Mouse (Mus musculus): Measurements from ENCODE around the gene Gjc1.

Gjc1 gene

GRCm38 (mm10) chr11:102819021-102819782 is at the start of gene Gjc1:
Gjc1 (minus strand) TSS chr11:102819700.
- DNase-seq (ENCODE audit: low spot score in 2 of 2) = no peak

- DNase-seq (ENCODE audit: low spot score in 2 of 2) = peak in 1 of 2 experiments; percentile 44
Observed at GRCm38 (mm10) chr11:102864272-102864671, 44.8 kb upstream of the Gjc1 start.

- DNase-seq (ENCODE audit: low spot score in 2 of 2) = peak; percentile 43 to 62
Observed at GRCm38 (mm10) chr11:102859933-102860332, 40.4 kb upstream of the Gjc1 start.

GRCm38 (mm10) chr11:102858951-102859350 is 39.5 kb upstream of the Gjc1 start:
- DNase-seq (ENCODE audit: low spot score in 2 of 2) = no peak

GRCm38 (mm10) chr11:102855941-102856340 is 36.4 kb upstream of the Gjc1 start:
- DNase-seq (ENCODE audit: low spot score in 2 of 2) = no peak

GRCm38 (mm10) chr11:102853760-102854159 is 34.3 kb upstream of the Gjc1 start:
- no peak for DNase-seq (ENCODE audit: low spot score in 2 of 2)

GRCm38 (mm10) chr11:102851883-102852282 is 32.4 kb upstream of the Gjc1 start:
- DNase-seq (ENCODE audit: low spot score in 2 of 2) = no peak

- no peak for DNase-seq (ENCODE audit: low spot score in 2 of 2)
Observed at GRCm38 (mm10) chr11:102845926-102846325, 26.4 kb upstream of the Gjc1 start.

- DNase-seq (ENCODE audit: low spot score in 2 of 2) = no peak
Observed at GRCm38 (mm10) chr11:102838616-102839150, 19.2 kb upstream of the Gjc1 start.

GRCm38 (mm10) chr11:102838126-102838525 is 18.6 kb upstream of the Gjc1 start:
- no peak for DNase-seq (ENCODE audit: low spot score in 2 of 2)

- DNase-seq (ENCODE audit: low spot score in 2 of 2) = no peak
Observed at GRCm38 (mm10) chr11:102837385-102837784, 17.9 kb upstream of the Gjc1 start.

GRCm38 (mm10) chr11:102836146-102836545 is 16.6 kb upstream of the Gjc1 start:
- no peak for DNase-seq (ENCODE audit: low spot score in 2 of 2)

GRCm38 (mm10) chr11:102835549-102835948 is 16.0 kb upstream of the Gjc1 start, which contains the start of gene Higd1b:
Higd1b (plus strand) TSS chr11:102835849.
- DNase-seq (ENCODE audit: low spot score in 2 of 2) = no peak

- no peak for DNase-seq (ENCODE audit: low spot score in 2 of 2)
Observed at GRCm38 (mm10) chr11:102834219-102834618, 14.7 kb upstream of the Gjc1 start.

- no peak for DNase-seq (ENCODE audit: low spot score in 2 of 2)
Observed at GRCm38 (mm10) chr11:102832700-102833297, 13.3 kb upstream of the Gjc1 start.

- no peak for DNase-seq (ENCODE audit: low spot score in 2 of 2)
Observed at GRCm38 (mm10) chr11:102830276-102830675, 10.8 kb upstream of the Gjc1 start.

- no peak for DNase-seq (ENCODE audit: low spot score in 2 of 2)
Observed at GRCm38 (mm10) chr11:102827097-102827496, 7.6 kb upstream of the Gjc1 start.

- no peak for DNase-seq (ENCODE audit: low spot score in 2 of 2)
Observed at GRCm38 (mm10) chr11:102826476-102826875, 7.0 kb upstream of the Gjc1 start.

GRCm38 (mm10) chr11:102821231-102821630 is 1.7 kb upstream of the Gjc1 start:
- DNase-seq (ENCODE audit: low spot score in 2 of 2) = no peak

GRCm38 (mm10) chr11:102820432-102820831 is 932 bp upstream of the Gjc1 start:
- no peak for DNase-seq (ENCODE audit: low spot score in 2 of 2)

- DNase-seq (ENCODE audit: low spot score in 2 of 2) = no peak
Observed at GRCm38 (mm10) chr11:102819783-102820385, 384 bp upstream of the Gjc1 start.

All from right cerebral cortex, postnatal 36 days (tissue).